Mouse (Mus musculus): ENCODE measurements around the gene Moap1.
A peak's percentile ranks its signal among the peaks of the same experiment; 100 is the strongest.

Gene Moap1

DNA sequence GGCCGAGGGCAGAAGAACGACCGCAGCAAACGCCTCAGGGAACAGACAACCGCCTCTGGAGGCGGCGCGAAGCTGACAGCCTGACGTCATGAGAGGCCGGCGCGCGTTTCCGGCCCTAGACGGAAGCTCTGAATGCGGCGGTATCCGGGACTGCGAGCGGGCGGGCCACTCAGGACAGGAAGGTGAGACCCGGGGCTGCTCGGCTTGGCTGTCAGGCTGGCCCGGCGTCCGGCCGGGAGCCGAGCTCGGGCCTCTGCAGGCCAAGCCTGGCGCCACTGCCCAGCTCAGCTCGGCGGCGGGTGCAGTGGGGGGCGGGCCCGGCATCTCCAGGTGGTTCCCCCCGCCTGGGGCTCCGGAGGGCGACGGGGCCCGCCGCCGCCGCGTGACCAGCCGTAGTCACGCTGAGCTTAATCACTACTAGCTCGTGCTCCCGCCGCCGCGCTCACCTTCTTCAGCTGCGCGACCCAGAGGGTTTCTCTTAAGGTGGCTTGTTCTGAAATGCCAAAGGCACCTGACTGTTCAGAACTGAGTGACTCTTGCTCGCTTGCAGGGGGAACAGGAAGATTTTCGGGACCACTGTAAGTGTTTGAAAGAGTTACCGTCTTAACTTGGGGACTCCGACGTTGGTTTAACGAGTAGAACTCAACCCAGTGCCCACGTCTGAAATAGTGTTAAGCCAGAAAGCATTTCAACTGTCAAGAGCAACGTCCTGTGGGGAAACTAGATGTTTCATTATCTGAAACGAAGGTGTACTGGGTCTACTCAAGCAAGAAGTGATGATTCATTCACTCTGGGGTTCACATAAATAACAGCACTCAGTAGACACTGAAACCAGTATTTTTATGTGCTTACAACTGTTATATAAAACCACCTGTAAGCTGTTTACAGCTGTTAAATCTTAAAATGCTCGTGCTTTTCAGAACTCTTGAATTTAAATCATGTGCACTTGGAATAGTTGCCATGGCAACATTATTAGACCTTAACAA is at the start of gene Moap1, which contains the start of gene Tmem251:
Gene Moap1, minus strand, starts transcription at position 73 of the 986 bp plus-strand sequence.
Gene Tmem251, plus strand, starts transcription at position 174 of the 986 bp plus-strand sequence.
- DNase-seq = peak; percentile 90 to 91

DNA sequence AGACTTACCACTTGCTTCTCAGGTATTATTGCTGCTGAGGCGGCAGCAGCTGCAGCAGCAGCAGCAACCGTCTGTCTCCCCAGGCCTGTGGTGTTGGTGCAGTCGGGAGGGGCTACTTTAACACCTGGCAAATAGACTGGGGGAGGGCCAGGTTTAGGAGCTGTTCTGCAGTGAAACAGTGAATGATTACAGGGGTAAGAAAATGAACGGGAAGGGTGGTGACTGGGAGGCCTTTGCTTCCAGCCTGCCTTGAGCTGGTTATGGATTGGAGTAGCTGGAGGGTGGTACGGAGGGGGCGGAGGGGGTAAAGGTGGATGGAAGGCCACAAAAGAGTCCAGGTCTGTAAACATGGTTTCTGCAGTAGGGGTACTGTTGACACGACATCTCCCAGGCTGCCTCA is 44.5 kb upstream of the Moap1 start:
- DNase-seq = no peak

DNA sequence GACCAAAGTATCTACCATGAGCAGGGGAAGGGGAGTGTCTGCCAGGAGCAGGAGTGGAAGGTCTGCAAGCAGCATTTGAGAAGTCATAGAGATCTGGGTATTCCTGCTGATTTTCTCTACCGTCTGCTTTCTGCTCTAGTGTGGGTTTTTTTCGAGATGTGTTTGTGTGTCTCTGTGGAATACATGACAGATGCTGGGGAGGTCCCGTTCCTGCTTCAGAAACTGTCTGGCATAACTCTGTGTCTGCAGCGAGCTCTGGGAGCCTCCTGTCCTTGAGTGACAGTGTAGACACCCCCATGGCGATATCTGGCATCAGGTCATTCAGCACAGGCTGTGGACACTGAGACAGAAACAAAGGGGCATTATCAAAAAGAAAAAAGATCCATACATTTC is 42.1 kb upstream of the Moap1 start:
- DNase-seq = no peak

DNA sequence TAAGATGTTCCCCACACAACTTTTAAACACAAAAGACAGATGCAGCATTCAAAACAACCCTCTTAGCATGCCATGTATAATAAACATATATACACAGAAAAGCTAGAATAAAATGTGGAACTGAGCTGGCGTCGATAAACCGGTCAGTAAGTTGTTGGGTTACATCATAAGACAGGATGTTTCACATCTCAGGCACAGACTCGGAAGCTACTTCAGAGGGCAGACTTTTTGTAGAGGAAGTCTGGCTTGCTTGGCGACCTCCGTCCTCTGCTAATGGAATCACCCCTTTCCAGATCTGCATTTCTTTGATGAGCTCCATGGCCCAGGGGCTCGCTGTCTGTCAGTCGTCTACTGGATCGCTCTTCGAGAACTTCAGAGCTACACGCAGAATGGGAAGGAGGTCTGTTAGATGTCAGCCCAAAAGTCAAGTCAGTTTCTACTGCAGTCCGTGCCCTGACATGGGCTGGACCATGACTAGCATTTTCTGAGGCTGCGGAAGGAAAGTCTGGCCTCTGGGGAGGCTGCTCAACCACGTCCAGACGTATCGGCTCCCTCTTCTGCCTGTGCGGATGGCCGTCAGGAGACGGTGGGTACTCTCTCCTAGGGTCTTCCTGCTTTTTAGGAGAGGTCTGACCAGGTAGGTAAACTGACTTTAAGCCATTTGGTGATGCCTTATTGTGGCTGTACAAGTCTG is 41.6 kb upstream of the Moap1 start:
- DNase-seq = no peak

DNA sequence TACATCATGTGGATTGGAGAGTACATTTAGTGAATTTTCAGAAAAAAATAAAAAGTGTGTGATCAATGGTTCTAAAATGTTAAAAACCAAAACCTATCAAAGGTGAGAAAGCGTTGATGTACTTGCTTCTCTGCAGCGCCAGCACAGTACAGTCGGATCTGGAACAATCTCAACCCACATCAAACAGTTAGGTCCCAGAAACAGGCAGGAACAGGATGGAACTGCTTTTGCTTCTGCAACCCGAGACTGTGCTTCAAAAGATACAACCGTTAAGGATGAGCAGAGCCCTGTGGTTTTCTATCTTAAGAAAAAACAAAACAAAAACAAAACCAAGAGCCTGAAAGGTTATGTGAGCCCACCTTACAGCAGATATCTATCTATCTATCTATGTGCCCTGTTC is 39.4 kb upstream of the Moap1 start:
- no peak for DNase-seq

DNA sequence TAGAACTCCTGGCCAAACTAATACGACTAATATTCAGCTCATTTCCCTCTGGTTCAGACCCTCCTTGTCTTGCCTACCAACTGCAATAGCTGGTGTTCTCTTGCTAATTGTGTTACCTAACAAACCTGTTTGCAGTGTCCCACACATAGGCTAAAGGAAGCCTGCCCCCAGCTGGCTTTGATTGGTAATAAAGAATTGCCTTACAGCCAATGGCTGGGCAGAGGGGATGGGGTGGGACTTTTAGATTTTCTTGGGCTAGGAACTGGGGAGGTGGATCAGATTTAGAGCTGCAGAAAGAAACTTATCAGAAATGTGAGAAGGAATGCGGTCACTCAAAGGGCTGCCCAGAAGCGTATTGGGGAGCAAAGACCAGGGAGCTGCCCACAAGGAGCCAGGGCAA is 36.0 kb upstream of the Moap1 start:
- no peak for DNase-seq

DNA sequence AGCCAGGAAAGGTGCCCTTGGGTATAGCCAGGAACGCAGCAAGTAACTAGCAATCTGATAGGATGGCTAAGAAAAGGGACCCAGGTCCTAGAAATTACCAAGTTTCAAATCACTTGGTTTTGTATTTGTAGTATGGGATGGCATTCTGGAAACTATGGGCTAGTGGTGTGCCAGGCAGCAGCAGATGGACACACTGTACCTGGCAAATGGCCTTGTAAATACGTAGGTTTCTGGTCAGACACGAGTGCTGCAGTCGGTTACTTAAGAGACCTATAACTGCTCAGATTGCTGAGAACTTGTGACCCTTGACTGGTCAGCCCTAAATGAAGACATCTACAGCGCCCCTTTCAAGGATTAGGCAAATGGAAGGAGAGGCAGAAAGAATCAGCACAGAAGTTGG is 34.7 kb upstream of the Moap1 start:
- DNase-seq = peak; percentile 22 to 34

DNA sequence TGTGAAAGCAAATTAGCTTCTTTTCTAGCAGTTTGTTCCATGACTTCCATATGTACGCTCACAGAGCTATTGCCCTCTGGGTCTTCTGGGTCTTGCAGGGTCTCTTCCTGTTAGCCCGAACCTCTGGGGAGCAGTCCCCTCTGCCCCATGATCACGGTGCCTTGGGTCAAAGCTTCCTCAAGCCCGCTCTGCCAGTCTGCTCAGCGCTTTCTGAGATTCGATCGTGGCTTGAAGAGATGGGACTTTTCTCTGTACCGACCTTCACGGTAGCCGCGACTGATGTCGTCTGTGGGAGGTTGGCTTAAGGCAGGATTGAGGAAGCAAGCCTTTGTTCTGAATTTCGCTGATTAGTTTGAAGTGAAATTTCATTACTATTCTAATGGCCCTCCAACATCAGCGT is 32.6 kb upstream of the Moap1 start:
- DNase-seq = no peak

DNA sequence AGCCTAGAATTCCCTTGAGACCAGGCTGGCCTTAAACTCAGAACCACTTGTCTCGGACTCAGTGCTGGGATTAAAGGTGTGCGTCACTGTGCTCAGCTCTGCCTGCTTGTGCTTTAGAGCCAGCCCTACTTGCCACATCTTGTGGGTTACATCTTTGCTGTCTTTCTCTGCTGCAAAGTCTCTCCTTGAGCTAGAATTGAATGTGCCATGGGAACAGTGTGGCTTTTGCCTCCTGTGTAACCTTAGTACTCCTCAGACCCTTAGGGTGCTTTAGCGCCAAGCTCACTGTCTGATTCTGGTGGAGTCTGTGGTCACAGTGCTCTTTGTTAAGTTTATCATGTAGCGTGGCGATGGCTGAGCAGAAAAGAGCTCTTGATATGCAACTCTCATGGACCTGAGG is 29.2 kb upstream of the Moap1 start:
- DNase-seq = no peak

DNA sequence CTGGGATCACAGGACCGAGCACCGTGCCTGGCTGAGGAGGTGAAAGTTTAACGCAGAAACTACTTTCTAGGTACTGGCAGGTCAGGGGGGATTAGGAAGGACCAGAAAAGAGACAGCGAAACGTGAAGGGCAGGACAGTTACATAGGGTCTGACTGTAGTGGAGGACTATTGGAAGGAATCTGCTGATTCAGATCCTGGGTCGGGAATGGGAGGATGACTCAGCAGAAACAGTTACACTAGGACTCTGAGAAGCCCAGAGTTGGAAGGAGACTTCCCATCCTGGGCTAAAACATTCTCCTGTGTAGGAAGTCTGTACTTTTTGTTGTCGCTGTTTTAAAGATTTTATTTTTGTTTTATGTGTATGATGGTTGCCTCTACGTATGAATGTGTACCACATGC is 28.1 kb upstream of the Moap1 start:
- no peak for DNase-seq

DNA sequence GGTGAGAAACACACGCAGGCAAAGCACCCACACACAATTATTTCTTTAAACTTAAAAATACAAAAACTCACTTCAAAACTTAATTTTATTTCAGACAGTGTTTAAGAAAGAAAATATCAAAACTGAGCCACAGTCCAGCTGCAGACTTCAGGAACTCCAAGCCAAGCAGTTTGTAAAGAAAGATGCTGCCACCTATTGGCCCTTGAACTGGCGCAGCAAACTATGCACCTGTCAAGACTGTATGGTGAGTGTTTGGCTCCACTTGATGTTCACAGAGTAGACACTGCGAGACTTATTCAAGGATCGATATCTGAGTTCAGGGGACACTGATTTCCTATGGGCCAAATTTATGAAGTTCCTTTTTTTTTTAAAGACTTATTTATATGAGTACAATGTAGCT is 25.5 kb upstream of the Moap1 start:
- no peak for DNase-seq

DNA sequence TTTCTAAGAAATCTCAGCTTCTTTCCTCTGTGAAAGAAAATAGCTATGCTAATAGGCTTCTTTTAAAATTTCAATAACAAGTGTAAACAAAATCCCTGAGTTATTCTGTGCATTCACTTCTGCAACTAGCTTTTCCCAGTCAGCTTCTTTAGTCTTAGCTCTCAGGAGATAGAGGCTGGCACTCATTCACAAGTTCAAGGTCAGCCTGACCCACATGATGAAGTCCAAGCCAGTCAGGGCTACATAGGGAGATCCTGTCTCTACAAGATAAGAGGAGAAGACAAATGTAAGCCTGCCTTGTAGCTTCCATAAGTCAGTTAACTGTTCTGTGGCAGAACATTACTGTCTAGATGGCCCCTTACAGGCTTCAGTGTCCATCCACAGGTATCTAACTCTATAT is 20.2 kb upstream of the Moap1 start:
- no peak for DNase-seq

DNA sequence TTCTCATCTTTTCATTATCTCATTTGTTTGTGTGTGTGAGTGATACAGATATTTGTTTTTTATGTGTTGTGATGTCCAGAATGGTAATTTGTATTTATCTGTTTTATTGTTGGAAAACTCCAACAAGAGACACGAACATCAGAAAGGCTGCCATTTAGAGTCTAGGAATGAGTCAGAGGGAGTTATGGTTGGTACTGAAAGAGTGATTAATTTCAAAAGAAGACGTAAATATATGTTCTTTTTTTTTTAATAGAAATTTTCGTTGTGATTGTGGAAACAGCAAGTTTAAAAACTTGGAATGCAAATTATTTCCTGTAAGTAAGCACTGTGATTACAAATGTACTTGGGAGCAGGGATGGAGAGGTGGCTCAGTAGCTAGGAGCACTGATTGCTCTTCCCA is 18.2 kb upstream of the Moap1 start:
- no peak for DNase-seq

DNA sequence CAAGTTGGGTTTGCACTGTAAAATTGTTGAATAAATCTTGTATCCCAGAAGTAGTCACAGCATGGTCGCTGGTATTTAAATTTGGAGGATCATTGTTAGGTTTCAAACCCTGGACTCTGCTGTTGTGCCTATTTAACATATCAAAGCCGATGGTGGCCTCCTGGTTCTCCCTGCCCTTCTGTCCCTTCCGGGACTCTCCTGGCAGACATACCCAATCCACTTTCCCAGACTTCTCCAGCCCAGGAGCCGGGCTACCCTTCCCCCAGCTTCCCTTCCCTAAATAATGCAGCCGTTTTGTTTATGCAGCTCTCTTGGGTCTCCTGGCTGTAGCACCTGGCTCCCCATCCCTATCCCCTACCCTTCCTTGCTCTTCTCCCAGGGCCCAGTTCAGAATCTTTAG is 15.5 kb upstream of the Moap1 start:
- no peak for DNase-seq

DNA sequence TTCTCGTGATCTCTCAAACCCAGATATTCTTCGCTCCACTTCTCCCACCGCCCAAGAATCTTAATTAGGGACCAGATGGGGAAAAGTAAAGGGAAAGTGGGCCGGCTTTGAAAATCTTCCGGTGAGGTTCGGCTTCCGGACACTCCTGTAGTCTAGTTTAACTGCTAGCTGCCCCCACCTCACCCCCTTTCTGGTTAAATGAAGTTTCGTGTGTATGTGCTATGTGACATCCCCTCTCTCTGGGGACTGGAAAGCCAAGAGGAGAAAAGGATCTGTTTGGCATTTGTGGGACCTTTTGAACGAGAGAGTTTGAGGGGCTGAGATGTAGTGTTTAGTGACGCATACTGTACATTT is 14.9 kb upstream of the Moap1 start, which contains the start of gene Gm20604:
Gene Gm20604, minus strand, starts transcription at position 270 of the 354 bp plus-strand sequence.
- DNase-seq = no peak

DNA sequence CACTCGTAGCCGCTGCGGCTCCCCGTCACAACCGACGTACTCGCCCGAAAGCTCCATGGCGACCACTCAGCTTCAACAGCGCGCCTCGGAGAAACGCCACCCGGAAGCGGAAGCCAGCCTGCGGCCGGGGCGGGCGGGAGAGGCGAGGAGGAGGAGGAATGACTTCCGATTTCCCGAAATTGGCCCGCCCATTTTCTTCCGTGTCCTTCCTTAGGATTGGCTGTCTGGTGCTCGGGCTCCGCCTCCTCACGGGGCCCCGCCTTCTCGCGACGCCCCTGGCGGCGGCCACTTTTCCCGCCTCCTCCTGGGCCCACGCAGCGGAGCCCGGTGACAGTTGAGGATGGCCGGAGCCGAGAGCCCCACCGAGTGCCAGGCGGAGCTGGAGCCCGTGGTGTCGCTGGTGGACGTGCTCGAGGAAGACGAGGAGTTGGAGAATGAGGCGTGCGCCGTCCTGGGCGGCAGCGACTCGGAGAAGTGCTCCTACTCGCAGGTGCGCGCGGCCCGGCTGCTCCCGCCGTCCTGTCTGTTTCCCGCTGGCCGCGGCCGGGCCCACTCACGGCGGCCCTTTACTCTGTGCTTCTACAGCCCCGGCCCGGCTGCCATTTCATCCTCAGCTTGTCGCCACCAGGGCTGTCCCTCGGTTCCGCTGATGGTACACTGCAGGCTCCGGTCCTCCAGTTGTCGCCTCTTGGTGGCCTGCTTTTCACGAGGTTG is 14.4 kb upstream of the Moap1 start, which contains the start of the genes Gm28051, Gon7 and Ubr7:
Gene Gm28051, minus strand, starts transcription at position 77 of the 714 bp plus-strand sequence.
Gene Gon7, minus strand, starts transcription at position 115 of the 714 bp plus-strand sequence.
Gene Ubr7, plus strand, starts transcription at position 279 of the 714 bp plus-strand sequence.
- peak; percentile 94 to 96 for DNase-seq

DNA sequence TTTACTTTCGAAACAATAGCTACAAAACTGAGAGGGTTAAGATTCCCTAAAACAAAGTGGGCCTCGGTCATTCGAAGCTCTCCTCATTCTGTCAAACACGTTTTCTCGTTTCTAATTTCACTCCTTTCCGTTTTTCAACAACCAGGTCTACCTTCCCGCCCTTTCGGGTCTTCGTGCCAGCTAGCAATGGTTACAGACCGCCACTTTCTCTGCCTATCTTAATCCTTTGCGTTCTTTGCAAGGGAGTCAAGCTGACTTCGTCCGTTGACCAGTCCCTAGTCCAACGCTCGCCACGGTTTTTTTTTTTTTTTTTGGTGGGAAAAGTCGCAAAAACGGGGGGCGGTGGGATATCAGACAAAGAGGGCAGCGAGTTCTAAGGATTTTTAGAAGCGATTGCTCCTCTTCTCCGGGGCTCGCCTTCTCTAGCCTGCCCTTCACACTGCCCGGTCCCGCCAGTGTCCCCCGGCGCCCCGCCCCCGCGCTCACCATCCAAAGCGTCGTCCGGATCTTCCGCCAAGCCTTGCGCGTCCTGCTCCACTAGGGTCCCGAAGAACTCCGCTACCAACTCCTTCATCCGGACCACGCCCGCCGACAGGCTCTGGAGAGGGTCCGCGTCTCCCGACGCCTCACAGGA is 13.7 kb upstream of the Moap1 start:
- peak in 1 of 2 experiments; percentile 85 for DNase-seq

DNA sequence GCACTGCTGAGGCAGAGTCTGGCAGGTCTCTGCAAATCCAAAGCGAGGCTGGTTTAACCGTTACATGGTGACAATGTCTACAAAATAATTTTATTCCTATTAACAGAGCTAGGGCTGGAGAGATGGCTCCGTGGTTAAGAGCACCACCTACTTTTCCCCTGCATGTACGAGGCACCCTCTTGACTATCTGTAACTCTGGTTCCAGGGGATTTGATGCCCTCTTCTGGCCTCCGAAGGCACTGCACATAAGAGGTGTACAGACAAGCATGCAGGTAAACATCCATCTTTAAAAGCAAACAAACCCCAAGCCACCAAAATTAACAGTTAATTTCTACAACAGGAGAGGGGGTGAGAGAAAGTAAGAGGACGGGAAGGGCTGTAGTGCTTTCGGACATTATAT is 12.8 kb upstream of the Moap1 start:
- DNase-seq = peak; percentile 25 to 26

DNA sequence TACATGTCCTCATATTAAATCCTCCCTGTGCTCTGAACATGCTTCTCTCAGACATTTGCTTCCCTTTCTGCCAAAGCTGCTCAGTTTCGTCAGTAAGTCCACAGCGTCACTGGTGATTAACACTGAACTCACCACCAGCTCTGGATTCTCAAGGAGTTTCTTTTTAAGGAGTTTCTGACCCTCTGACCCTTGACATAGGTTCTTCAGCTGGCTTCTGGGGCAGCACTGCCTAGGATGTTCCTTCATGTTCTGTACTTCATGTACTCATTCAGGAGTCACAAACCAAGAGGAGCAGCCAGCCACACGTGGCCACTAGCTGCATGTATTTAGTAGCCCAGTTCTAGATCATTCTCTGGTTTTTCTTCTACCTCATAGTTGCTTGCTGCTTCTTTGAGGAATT is 4.8 kb upstream of the Moap1 start:
- no peak for DNase-seq

DNA sequence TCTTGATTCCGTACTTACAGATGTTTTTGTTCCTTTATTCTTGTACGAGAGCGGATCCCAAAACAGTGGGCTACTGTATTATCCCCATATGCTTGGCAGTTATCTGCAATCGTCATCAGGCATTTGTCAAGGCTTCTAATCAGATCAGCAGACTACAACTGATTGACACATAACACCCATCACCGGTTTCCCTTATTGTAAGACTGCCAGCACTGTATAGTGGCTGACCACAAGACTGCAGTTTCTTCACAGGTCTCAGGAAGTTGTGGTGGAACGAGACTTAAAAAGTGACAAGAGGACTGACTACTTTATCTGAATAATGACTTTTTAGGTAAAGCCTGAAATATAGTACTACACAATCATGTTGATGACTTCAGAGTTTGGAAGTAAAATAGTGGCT is 1.4 kb upstream of the Moap1 start:
- DNase-seq = no peak

DNA sequence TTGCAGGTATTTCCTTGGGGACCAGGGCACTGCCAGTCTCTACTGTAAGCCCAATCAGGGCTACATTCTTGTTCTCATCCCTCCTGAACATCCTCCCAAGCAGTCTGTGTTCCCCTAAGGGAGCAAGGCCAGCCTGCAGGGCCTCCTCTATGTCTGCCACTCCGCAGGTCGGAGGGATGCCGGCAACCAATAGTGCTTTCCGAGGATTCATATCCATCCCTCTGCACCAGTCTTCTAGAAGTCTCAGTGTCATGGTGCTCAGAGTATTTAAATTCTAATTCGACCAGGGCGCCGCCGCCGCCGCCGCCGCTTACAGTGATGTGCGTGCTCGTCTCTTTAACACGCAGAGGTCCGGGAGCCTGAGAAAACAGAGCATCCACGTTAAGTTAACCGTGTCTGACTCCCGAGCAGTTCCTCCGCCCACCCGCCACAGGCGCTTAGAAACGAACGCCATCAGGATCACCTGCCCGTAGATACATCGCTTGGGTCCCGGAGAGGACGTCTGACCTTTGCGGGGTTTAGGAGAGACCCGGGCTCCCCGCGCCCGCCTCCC is 349 bp downstream of the Moap1 start:
- DNase-seq = peak in 1 of 2 experiments; percentile 27

DNA sequence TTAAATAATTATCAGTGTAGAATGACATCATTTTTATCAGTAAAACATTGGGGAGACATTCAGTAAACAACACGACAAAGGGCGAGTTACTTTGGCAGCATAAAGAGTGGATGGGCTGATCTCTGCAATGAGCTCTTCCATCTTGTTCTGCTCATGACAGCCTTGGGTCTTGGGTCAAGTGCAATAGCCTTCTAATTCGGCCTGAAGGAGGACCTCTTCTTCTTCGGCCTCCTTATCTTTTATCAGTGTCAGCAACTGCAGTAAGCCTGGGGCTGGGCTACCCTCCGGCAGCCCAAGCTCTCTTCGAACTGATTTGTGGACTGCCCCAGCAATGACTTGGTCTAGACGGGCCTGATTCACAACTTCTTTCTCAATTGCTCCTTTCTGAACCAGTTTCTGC is 1.4 kb downstream of the Moap1 start:
- DNase-seq = no peak

Measured in cerebellum, postnatal 36 days (tissue).